Mouse (Mus musculus) liver, postnatal 0 days (tissue): ENCODE measurements around the gene 3110082I17Rik.

Experiments
- CTCF ChIP-seq: sonication (generic); IDR thresholded peaks from 2 replicates; pipeline ENCODE4 v1.5.1; 2016; ENCODE audit warnings: antibody characterized with exemption, low read depth
- EP300 ChIP-seq: IDR thresholded peaks from 2 replicates; pipeline ENCODE4 v1.6.1; 2016; ENCODE audit warnings: antibody characterized with exemption, low read depth, mild to moderate bottlenecking

DNA sequence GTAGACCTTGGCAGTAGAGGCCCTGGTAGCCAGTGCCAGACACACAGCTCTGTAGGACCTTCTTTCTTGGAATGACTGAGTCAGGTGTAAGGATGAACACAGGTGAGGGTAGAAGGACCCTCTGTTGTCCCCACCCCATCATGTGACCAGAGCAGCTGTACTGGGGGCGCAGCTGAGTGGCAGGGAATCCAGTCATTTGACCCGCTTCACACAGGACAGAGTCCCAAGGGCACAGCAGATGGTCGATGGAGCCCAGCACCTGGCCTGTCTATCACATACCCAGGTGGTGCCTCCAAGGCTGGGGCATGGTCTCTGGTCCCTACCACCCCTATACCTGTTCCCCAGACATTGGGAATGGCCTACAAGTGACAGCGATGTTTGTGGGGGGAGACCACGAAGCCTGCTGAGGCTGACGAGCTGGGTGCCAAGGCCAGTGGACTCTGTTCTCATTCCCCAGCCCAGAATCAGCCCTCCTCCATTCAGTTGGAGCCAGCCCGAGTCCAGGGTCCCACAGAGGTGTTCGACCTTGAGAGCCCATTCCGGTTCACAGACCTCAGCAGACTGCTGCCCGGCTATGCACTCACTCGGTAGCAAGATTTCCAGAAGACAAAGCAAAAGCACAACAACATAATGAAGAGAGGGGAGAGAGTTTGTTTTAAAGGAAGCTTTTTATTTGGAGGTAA is 91.5 kb downstream of the 3110082I17Rik start:
- TF ChIP-seq CTCF (no peak), EP300 (no peak)
